ENCODE assay signal across 18 mouse cellular contexts in the genomic region with DNA sequence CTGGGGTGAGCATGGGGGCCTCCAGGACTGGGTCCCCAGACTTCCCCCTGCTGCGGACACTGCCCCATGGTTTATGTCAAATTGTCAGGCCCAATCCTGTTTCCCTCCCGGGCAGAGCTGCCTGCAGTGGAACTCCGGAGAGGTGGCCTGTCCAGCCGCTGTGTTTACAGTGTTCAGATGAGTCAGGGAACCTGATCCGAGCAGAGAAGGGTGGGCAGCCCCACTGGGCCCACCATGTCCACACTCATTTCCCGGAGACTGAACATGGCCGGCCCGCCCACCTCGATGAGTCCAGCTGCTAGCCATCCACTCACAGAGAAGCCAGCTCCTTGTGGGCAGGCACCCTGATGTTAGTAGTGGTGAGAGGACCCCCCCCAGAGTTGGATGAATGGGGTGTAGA. TPM values are rescaled to one million over a fixed set of nuclear protein-coding genes. Genes with fewer than 3 reads are reported as not detected.
"Had no signal": no experiment of that assay in that cellular context is flagged by ENCODE, and none has a peak within 500 bp of the region (broad histone marks: within the 10 kb centered on the region; RNA-seq: fewer than 3 reads in every experiment).

No protein-coding gene starts in this region.

- H3K27me3 ChIP-seq: intestine, embryonic 15.5 days; liver, embryonic 12.5 days; midbrain, embryonic 15.5 days; neural tube, embryonic 12.5 days had no signal

- H3K4me1 ChIP-seq: intestine, embryonic 15.5 days; liver, embryonic 12.5 days; midbrain, embryonic 15.5 days; neural tube, embryonic 12.5 days had no signal

- ATAC-seq: intestine, embryonic 15.5 days; liver, embryonic 12.5 days; midbrain, embryonic 15.5 days had no signal

- H3K9me3 ChIP-seq: intestine, embryonic 15.5 days; limb, embryonic 15.5 days; liver, embryonic 12.5 days; midbrain, embryonic 15.5 days; neural tube, embryonic 12.5 days had no signal

- DNase-seq: kidney, adult 18-20 months; kidney, postnatal 4 days; left cerebral cortex, postnatal 4 days; thymus, adult 2 months; thymus, postnatal 25 days had no signal

- H3K4me2 ChIP-seq: hindbrain, embryonic 14.5 days; intestine, embryonic 15.5 days; limb, embryonic 15.5 days; liver, embryonic 12.5 days; midbrain, embryonic 15.5 days; neural tube, embryonic 12.5 days had no signal

- H3K4me3 ChIP-seq: intestine, embryonic 15.5 days; layer of hippocampus, adult 2 months; limb, embryonic 15.5 days; liver, embryonic 12.5 days; midbrain, embryonic 15.5 days; neural tube, embryonic 12.5 days had no signal

- H3K27ac ChIP-seq: hindbrain, embryonic 14.5 days; intestine, embryonic 15.5 days; layer of hippocampus, adult 2 months; limb, embryonic 15.5 days; liver, embryonic 12.5 days; midbrain, embryonic 15.5 days; neural tube, embryonic 12.5 days had no signal

- H3K9ac ChIP-seq: hindbrain, embryonic 14.5 days; intestine, embryonic 15.5 days; limb, embryonic 15.5 days; liver, embryonic 12.5 days; midbrain, embryonic 15.5 days; neural tube, embryonic 12.5 days had no signal

- H3K36me3 ChIP-seq: intestine, embryonic 15.5 days; limb, embryonic 15.5 days; liver, embryonic 12.5 days; midbrain, embryonic 15.5 days; neural tube, embryonic 12.5 days had no signal

RNA-seq across cellular contexts. Expression of gene Gm12830, which starts 29.9 kb away (rescaled TPM):
- total RNA-seq: layer of hippocampus, adult 2 months; layer of hippocampus, postnatal 10 days; left cerebral cortex, postnatal 4 days; monocyte, adult 5-6 weeks; neutrophil, adult 5-6 weeks had no signal
- polyA plus RNA-seq: hindbrain, embryonic 14.5 days; intestine, embryonic 15.5 days; limb, embryonic 15.5 days; liver, embryonic 12.5 days; liver, embryonic 16.5 days; midbrain, embryonic 15.5 days; neural tube, embryonic 12.5 days; testis, adult 2 months; thymus, adult 2 months; urinary bladder, adult 2 months had no signal
